Mouse (Mus musculus): ENCODE measurements around the gene Olfr1416.

Olfr1416 gene

GRCm38 (mm10) chr1:92485013-92485412 lies at the start of gene Olfr1416:
TSS of gene Olfr1416 (minus strand) at chr1:92485113.

GRCm38 (mm10) chr1:92523764-92524163 lies 38.9 kb upstream of the Olfr1416 start:
- WGBS = 66% methylated on average over 3 of the region's 3 CpGs

GRCm38 (mm10) chr1:92521376-92521775 lies 36.5 kb upstream of the Olfr1416 start:
- WGBS = 12% methylated on average over 10 of the region's 10 CpGs

GRCm38 (mm10) chr1:92519046-92519445 lies 34.1 kb upstream of the Olfr1416 start:
- WGBS = 55% methylated on average over 6 of the region's 6 CpGs

- WGBS = 78% methylated on average over 3 of the region's 3 CpGs
These were observed 33.6 kb upstream of the Olfr1416 start, which contains the start of gene Olfr1414 for GRCm38 (mm10) chr1:92518561-92518960. TSS of gene Olfr1414 (minus strand) at chr1:92518661.

GRCm38 (mm10) chr1:92515390-92515789 lies 30.5 kb upstream of the Olfr1416 start:
- 85% methylated on average over 11 of the region's 11 CpGs for WGBS

- 83% methylated on average over 5 of the region's 5 CpGs for WGBS
These were observed 26.7 kb upstream of the Olfr1416 start for GRCm38 (mm10) chr1:92511646-92512045.

- 79% methylated on average over 2 of the region's 2 CpGs for WGBS
These were observed 11.1 kb upstream of the Olfr1416 start, which contains the start of gene Olfr1415 for GRCm38 (mm10) chr1:92496001-92496400. TSS of gene Olfr1415 (minus strand) at chr1:92496101.

GRCm38 (mm10) chr1:92474066-92474578 lies 10.8 kb downstream of the Olfr1416 start:
- 2% methylated on average over 10 of the region's 10 CpGs for WGBS

- WGBS = 1% methylated on average over 67 of the region's 67 CpGs
These were observed 11.5 kb downstream of the Olfr1416 start, which contains the start of gene Ndufa10 for GRCm38 (mm10) chr1:92473165-92474041. TSS of gene Ndufa10 (minus strand) at chr1:92473860.

- WGBS = 77% methylated on average over 4 of the region's 4 CpGs
These were observed 16.0 kb downstream of the Olfr1416 start for GRCm38 (mm10) chr1:92468891-92469290.

GRCm38 (mm10) chr1:92458416-92458815 lies 26.5 kb downstream of the Olfr1416 start:
- 80% methylated on average over 6 of the region's 6 CpGs for whole genome bisulfite sequencing

GRCm38 (mm10) chr1:92453751-92454445 lies 31.0 kb downstream of the Olfr1416 start:
- 65% methylated on average over 8 of the region's 8 CpGs for WGBS

GRCm38 (mm10) chr1:92448293-92448692 lies 36.6 kb downstream of the Olfr1416 start:
- WGBS = 69% methylated on average over 3 of the region's 3 CpGs

- WGBS = 79% methylated on average over 6 of the region's 6 CpGs
These were observed 43.4 kb downstream of the Olfr1416 start for GRCm38 (mm10) chr1:92441453-92442063.

GRCm38 (mm10) chr1:92440066-92440750 lies 44.7 kb downstream of the Olfr1416 start:
- WGBS = 88% methylated on average over 9 of the region's 9 CpGs

GRCm38 (mm10) chr1:92437678-92438271 lies 47.1 kb downstream of the Olfr1416 start:
- WGBS = 35% methylated on average over 9 of the region's 9 CpGs

- 40% methylated on average over 4 of the region's 4 CpGs for WGBS
These were observed 48.0 kb downstream of the Olfr1416 start for GRCm38 (mm10) chr1:92436831-92437321.

- 77% methylated on average over 1 of the region's 1 CpGs for WGBS
These were observed 49.9 kb downstream of the Olfr1416 start for GRCm38 (mm10) chr1:92434986-92435385.

- 74% methylated on average over 9 of the region's 9 CpGs for WGBS
These were observed 52.1 kb downstream of the Olfr1416 start for GRCm38 (mm10) chr1:92432791-92433190.

- 63% methylated on average over 4 of the region's 4 CpGs for WGBS
These were observed 52.8 kb downstream of the Olfr1416 start for GRCm38 (mm10) chr1:92432098-92432497.
